Mouse (Mus musculus) adrenal gland, adult 18-20 months (tissue): ENCODE measurements around the gene Mvk. TPM values are rescaled to one million over a fixed set of nuclear protein-coding genes. Genes with fewer than 3 reads are reported as not detected.

ENCODE experiments used
- DNase-seq, 2 experiments: peaks; one replicate each; pipeline ENCODE4 v3.0.0; 2021 to 2022; ENCODE audit warnings: low spot score in 2 of 2
- long read RNA-seq, 2 experiments: library from polyadenylated mRNA; stranded (forward); transcript quantifications; one replicate each; pipeline ENCODE4 v2.0.0; 2021
- total RNA-seq, 2 experiments: library from RNA; stranded (reverse); gene quantifications; 1 replicate in 1 of 2; 2 replicates in 1 of 2; pipeline ENCODE4 v1.2.3; 2021

The Mvk gene
- 10 to 100 TPM; 26.1 to 44.5 TPM for total RNA-seq
- long read RNA-seq, experiment 1, transcript Mvk-201 (11 exons, 1,660 nt) = major isoform, 31 of 53 reads
- long read RNA-seq, experiment 1, partial matches to known transcripts = 4 of 53 reads
- long read RNA-seq, experiment 1, other reads (novel, unspliced or antisense) = 16 of 53 reads
- long read RNA-seq, experiment 2, transcript Mvk-201 (11 exons, 1,660 nt) = major isoform, 43 of 76 reads
- long read RNA-seq, experiment 2, transcript Mvk-202 (11 exons, 1,602 nt) = minor isoform, 5 of 76 reads
- long read RNA-seq, experiment 2, partial matches to known transcripts = 12 of 76 reads
- long read RNA-seq, experiment 2, other reads (novel, unspliced or antisense) = 15 of 76 reads

- DNase-seq = peak; percentile 98
Observed at GRCm38 (mm10) chr5:114443566-114444367, at the start of gene Mvk, which contains the start of gene Mmab. Gene Mvk (plus strand): TSS chr5:114444269. Gene Mmab (minus strand): TSS chr5:114444060.

DNA sequence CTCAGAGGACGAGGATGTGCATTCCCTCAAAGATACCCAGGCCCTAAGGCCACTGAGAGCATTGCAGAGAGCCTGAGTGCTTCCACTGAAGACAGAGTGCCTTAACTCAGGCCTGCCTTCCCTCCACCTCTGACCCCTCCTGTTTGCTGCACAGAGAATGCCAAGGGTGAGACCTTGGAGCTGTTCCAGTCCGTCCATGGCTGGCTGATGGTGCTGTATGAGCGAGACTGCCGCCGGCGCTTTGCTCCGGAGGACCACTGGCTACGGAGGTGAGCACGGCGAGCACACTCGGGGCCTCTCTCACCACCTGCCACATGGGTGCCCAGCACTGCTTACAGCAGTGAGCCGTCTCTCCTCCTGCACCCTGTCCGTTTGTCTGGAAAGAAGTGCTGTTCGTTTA lies 37.5 kb upstream of the Mvk start:
- DNase-seq = peak; percentile 53 to 71

DNA sequence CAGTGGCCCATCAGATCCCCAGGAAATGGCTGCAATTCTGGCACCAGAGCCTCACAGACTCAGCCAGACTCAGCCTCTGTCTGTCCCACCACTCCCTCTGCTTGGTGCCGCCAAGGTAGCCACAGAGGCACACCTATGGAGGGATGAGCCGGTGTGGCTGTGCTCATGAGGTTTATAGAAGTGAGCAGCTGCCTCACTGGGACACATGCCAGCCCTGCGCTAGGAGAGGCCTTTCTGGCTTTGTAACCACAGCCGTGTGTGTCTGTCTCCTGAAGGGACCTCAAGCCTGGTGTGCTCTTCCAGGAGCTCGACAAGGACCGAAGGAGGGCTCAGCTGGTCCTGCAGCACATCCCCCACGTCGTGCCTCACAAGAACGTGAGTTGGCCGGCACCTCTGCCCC lies 36.8 kb upstream of the Mvk start:
- no peak for DNase-seq

- DNase-seq = no peak
Observed at GRCm38 (mm10) chr5:114407810-114408209, 36.3 kb upstream of the Mvk start.

- DNase-seq = no peak
Observed at GRCm38 (mm10) chr5:114408846-114409245, 35.2 kb upstream of the Mvk start.

- no peak for DNase-seq
Observed at GRCm38 (mm10) chr5:114410429-114410828, 33.6 kb upstream of the Mvk start.

DNA sequence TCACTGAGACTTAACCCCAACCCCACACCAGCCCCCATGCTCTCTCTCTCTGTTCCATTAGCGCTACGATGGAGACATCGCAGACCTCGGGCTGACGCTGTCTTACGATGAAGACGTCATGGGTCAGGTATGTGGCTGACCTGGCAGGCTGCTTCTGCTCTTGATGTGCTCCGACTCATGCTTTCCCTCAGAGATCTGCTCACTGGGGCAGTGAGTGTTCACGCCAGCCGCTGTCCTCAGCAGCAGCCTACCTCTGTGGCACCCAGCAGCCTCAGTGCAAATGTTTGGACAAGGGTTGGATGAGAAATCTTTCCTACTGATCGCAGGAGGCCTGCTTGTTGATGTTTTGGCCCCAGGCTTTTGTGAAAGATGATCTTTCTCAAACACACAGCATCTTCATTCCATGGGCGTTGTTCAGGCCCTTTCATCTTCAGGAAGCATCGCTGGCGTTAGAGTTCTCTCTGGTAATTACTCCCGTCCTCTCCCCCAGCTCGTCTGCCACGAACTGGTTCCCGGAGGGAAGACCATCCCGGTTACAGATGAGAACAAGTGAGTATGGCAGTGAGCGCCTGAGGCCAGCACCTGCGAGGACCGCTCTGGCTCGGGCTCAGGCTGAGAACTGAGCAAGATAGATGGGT lies 31.6 kb upstream of the Mvk start:
- DNase-seq = no peak

DNA sequence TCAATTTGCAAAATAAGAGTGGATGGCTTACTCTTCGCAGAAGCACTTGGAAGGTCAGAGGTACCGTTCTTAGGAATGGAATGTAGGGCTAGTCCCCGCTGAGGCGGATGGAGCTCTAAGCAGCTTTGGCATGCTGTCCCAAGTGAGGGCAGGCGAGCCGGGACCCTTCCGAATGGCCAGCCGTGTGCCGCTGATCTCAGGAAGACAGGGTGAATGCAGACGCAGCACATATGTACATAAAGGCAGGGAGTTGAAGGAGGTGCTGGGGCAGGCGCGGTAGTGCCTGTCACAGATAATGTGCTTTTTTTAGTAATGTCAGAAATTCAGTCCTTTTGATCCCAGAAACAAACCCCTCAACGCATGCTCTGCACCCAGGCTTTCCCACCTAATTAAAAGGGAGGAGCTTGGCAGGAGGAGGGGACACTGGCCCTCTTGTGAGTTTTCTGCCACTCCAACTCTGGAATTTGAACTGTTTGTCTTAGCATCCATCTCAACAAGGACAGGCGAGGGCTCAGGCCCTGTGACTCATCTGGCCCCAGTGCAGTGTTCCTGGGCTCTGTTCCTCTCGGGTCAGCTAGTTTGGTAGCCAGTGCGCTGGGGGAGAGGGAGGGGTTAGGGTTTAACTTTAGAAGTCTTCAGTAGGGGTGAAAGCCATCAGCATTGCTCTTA lies 30.9 kb upstream of the Mvk start:
- peak in 1 of 2 experiments; percentile 40 for DNase-seq

DNA sequence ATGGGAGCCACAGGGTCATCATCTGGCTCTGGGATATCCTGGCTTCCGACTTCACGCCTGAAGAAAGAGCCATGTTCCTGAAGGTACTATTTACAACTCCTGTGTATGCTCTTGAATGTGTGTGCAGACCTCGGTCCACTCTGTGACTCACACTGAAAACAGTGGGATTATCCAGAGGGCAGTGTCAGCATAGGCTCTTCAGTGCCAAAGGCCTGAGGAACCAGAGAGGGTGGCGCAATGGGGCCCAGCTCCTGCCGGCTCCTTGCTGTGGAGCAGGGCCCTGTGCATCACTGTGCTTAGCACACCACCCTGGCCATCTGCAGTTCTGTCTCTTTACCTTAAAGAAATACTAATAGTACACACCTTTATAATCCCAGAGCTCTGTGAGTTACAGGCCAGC lies 28.5 kb upstream of the Mvk start:
- no peak for DNase-seq

DNA sequence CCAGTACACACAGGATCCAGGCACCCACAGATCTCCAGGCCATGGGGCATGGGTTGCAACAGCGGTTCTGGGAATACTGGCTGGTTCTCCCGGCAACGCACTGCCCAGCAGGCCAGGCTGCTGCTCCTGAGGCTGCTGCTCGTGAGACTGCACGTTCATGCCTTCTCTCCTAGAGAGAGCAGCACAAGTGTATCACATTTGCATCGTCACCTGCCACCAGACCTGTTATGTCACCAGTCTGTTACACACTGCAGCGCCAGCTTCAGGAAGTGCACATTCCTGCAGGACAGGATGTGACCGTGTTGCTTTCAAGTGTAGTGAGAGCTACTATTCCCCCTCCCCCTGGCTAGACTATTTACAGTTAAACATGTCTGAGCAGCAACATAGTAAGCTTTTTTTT lies 27.2 kb upstream of the Mvk start:
- DNase-seq = no peak

DNA sequence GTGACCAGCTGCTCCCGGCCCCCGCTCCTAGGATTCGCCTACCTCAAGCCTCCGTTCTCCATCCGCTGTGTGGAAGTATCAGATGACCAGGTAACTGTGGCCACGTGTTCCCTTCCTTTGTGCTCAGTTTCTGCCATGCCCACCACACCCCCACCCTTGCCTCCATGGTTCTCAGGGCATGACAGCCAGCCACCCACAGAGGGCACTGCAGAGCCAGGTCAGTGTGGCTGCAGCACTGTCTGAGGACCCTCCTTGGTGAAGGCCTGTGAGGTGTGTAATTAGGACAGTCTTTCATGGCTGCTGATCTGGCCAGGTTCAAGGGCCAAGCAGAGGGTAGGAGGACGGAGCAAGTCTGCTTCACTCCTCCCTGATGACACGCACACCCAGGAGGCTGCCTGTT lies 25.5 kb upstream of the Mvk start:
- DNase-seq = no peak

DNA sequence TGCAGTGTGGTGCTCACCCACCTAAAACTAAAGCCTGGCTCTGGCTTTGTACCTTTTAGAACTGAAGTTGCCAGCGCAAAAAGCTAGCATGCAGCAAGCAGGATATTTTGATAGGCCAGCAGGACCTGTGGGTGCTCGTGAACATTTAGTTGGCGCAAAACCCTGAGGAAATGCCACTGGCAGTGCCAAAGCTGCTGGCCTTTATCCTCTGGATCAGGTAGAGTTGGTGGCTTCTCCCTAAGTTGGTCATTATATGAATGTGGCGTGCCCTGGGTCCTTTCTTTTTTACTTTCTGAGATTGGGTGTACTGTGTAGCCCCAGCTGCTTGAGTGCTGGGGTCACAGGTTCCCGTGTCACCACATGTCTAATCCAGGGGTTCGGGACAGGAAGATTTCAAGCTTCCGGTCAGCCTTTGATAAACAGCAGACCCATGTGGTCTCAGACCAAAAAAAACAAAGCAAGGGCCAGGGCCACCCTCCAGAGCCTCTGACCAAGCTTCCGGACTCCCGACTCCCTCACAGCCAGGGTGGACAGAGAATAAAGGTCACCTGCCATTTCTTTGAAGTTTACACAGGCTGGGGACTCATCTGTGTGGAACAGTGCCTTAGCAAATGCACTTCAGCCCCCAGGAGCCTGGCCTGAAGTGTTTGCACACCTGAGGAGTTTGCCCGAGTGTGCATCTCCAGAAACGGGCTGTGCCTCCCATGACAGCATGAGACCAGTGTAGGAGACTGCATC lies 22.3 kb upstream of the Mvk start:
- no peak for DNase-seq

- DNase-seq = no peak
Observed at GRCm38 (mm10) chr5:114422591-114422990, 21.5 kb upstream of the Mvk start.

DNA sequence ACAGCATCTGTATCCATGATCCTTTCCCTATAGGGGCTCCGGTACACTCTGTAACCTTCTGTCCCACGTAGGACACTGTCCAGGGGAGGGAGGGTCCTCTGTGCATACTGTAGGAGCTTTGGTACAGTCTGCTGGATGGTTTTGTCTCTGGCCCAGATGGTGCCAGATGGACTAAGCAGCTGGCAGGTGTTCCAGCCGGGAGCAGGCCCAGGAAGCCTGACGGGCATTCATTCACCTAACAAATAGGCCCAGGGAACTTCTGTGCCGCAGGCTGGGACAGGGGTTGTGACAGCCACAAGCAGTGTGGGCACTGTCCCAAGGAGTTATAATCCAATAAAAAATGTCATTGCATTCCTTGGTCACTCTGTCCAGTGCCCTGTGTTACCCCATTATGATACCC lies 20.1 kb upstream of the Mvk start:
- DNase-seq = no peak

GRCm38 (mm10) chr5:114426732-114427131 lies 17.3 kb upstream of the Mvk start:
- DNase-seq = no peak

DNA sequence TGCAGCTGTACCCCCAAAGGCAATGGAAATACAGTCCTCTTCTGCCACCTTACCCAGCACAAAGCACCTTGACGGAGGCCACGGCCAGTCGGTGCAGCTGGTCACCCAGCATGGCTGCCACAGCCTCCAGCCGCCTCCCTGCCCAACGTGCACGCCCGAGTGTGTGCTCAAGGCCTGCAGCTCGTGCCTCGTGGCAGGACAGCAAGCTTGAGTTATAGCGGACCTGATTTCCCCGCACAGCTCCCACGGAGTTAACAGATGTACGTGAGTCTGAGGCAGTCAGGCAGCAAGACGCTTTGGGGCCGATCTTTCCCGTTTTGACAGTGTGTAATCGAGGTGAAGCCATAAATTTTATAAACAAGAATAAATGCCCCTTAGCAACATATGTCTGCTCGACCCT lies 15.4 kb upstream of the Mvk start:
- DNase-seq = no peak

DNA sequence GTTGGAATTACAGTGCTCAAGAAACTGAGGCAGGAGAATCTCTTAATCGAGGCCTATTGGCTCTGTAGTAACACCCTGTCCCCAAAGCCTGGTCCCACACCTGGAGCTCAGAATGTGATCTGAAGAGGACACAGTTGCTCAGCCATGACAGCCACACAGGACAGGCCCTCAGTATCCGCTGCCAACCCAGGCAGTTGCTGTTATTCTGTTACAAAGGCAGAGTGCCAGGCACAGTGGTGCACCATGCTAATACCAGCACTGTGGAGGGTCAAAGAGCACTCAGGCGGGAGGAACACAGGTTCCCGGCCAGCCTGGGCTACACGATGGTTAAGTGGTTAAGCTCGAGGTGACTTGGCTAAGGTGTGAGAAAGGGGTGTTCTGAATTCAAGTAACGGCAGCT lies 14.3 kb upstream of the Mvk start:
- DNase-seq = no peak

GRCm38 (mm10) chr5:114434359-114434758 lies 9.7 kb upstream of the Mvk start:
- no peak for DNase-seq

DNA sequence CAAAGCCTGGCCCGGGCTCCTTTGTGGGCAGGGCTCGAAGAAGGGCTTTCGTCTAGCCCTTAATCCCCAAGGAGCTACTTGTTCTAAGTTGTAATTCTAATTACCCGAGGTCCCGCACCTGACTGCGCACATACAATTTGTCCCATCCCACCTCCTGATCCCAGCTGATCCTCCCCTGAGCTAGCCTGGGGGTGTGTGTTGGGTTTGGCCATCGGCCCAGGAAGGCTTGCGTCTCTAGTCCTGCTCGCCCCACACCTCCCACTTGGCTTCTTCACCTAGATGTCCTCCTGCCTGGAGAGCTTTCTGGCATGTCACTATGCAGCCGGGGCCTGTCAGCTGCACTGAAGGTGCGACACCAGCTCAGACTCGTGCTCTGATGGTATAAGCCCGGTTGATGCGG lies 8.5 kb upstream of the Mvk start:
- no peak for DNase-seq

GRCm38 (mm10) chr5:114444368-114444692 lies 261 bp downstream of the Mvk start:
- no peak for DNase-seq

GRCm38 (mm10) chr5:114449011-114449410 lies 4.9 kb downstream of the Mvk start:
- DNase-seq = no peak
